Mouse (Mus musculus) heart, embryonic 12.5 days (tissue): ENCODE data around the gene Ephb2. TPM values are rescaled to one million over a fixed set of nuclear protein-coding genes. Genes with fewer than 3 reads are reported as not detected.
A peak's percentile ranks its signal among the peaks of the same experiment; 100 is the strongest.

Experiments
- ATAC-seq: fragments of 200-750 bp; cut with Nextera tagmentation; 2 replicates; pipeline ENCODE4 v1.8.0; 2017; ENCODE audit warnings: moderate TSS enrichment, moderate library complexity; ENCODE audit not compliant: insufficient number of reproducible peaks, low FRiP score
- H3K27ac ChIP-seq: fragments of 300-500 bp; sonication (generic); 2 replicates; pipeline ENCODE4 v1.5.1; 2016; ENCODE audit warnings: mild to moderate bottlenecking, moderate library complexity; ENCODE audit not compliant: poor library complexity, severe bottlenecking
- H3K27me3 ChIP-seq: fragments of 300-500 bp; sonication (generic); replicated peaks from 2 replicates; pipeline ENCODE4 v1.6.1; 2016; ENCODE audit warnings: mild to moderate bottlenecking, moderate library complexity
- H3K36me3 ChIP-seq: fragments of 300-500 bp; sonication (generic); 2 replicates; pipeline ENCODE4 v1.6.1; 2016; ENCODE audit warnings: mild to moderate bottlenecking, moderate library complexity
- H3K4me1 ChIP-seq: fragments of 300-500 bp; sonication (generic); replicated peaks from 2 replicates; pipeline ENCODE4 v1.6.1; 2016; ENCODE audit warnings: mild to moderate bottlenecking
- H3K4me2 ChIP-seq: fragments of 300-500 bp; sonication (generic); 2 replicates; pipeline ENCODE4 v1.6.1; 2016; ENCODE audit warnings: mild to moderate bottlenecking, moderate library complexity
- H3K4me3 ChIP-seq: fragments of 300-500 bp; sonication (generic); 2 replicates; pipeline ENCODE4 v1.5.1; 2016; ENCODE audit warnings: mild to moderate bottlenecking
- H3K9ac ChIP-seq: fragments of 300-500 bp; sonication (generic); 2 replicates; pipeline ENCODE4 v1.6.1; 2016; ENCODE audit warnings: mild to moderate bottlenecking, moderate library complexity
- H3K9me3 ChIP-seq: fragments of 300-500 bp; sonication (generic); replicated peaks from 2 replicates; pipeline ENCODE4 v1.6.1; 2016; ENCODE audit warnings: mild to moderate bottlenecking, moderate library complexity
- WGBS: fragments of 180-500 bp; shearing (Covaris S2); methylation state at CpG from one replicate; pipeline ENCODE4 v1.1.7; 2016; 5-methylcytosine and 5-hydroxymethylcytosine counted together
- polyA plus RNA-seq: library from polyadenylated mRNA; unstranded; fragments of >200 nt; fragmentation: Nextera tagmentation; extraction: Ambion mirVana; gene quantifications from 2 replicates; pipeline ENCODE4 v1.2.1, GENCODE M21; 2016

The Ephb2 gene
- polyA plus RNA-seq, 1 experiment from 2014 or later: 1.5 TPM

DNA sequence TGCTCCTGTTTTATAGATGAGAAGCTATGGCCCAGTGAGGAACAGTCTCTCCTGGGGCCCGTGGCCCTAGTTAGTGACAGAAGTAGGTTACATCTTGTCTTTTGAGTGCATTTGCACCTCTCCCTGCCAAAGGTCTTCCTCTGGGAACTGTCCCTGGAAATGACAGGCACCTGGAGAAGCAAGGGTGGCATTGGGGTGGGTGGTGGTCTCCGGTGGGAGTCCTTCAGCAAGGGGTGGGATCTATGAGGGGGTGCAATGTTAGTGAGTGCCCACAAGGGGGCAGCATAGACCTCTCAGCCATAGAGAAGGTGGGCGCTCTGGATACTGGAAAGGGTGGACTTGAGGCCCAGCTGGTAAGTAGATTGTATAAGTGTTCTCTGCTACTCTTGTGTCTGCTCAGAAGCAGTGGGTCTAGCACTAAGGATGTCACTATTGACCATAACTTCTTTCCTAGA is 184.4 kb downstream of the Ephb2 start:
- H3K27ac ChIP-seq: no peak overlapping the region
- H3K36me3 ChIP-seq: no peaks in the 10 kb centered on the region
- H3K4me1 ChIP-seq: peaks cover 28% of the 10 kb centered on the region
- no peak overlapping the region for H3K4me3 ChIP-seq
- WGBS: 60% methylated on average over 3 of the region's 3 CpGs
- H3K4me2 ChIP-seq: no peak overlapping the region
- ATAC-seq: no peak
- peaks cover 22% of the 10 kb centered on the region for H3K27me3 ChIP-seq
- no peak overlapping the region for H3K9ac ChIP-seq
- H3K9me3 ChIP-seq: peaks cover 5% of the 10 kb centered on the region; the same call in 1 of the 2 replicates

- Histone ChIP-seq H3K9me3 (peaks cover 5% of the 10 kb centered on the region; the same call in 1 of the 2 replicates), H3K4me1 (peaks cover 28% of the 10 kb centered on the region), H3K4me3 (no peak overlapping the region), H3K27me3 (peaks cover 16% of the 10 kb centered on the region), H3K36me3 (no peaks in the 10 kb centered on the region), H3K27ac (no peak overlapping the region), H3K4me2 (no peak overlapping the region), H3K9ac (no peak overlapping the region)
- 83% methylated on average over 8 of the region's 8 CpGs for WGBS
- ATAC-seq: no peak
These were observed 185.5 kb downstream of the Ephb2 start for GRCm38 (mm10) chr4:136650261-136650660.

DNA sequence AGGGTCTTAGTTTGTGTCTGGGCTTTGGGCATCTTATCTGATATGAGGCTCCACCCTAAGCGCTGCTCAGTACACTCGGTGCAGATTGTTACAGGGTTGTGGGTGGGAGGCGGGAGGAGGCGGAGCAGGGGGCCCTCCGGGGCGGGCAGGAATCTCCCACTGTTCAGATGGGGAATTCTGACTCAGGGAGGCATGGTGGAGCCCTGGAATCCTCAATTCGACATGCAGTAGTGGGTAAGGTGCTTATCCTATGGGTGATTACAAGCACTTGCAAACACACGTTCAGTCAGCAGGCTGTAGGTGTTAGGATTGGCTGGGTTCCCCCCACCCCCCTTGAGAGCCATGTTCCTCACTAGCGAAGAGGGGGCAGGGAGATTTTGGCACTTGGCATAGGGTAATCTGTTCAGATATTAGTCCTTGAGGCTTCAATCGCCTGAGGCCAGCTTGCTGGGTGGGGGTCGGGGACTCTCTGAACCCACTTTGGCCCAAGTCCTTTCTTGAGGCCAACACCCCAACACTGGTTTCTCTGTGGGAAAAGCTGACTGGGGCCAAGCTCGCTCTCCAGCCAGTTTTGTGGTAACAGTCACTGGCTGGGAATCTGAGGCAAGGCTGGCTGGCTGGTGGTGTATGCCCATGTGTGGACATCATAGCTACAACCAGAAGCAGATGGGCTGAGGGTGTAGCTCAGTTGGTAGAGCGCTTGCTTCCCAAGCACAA is 186.2 kb downstream of the Ephb2 start:
- Histone ChIP-seq H3K27me3 (peaks cover 16% of the 10 kb centered on the region), H3K9ac (0 out of 2 replicates have a peak overlapping the region, but pooled peaks have one; percentile 23), H3K36me3 (no peaks in the 10 kb centered on the region), H3K9me3 (peaks cover 5% of the 10 kb centered on the region; the same call in 1 of the 2 replicates), H3K27ac (no peak overlapping the region), H3K4me1 (peaks cover 28% of the 10 kb centered on the region), H3K4me2 (peak overlapping the region; percentile 56), H3K4me3 (0 out of 2 replicates have a peak overlapping the region, but pooled peaks have one; percentile 5)
- 26% methylated on average over 13 of the region's 13 CpGs for whole genome bisulfite sequencing
- no peak for ATAC-seq

- H3K4me1 ChIP-seq: peaks cover 28% of the 10 kb centered on the region
- no peak overlapping the region for H3K27ac ChIP-seq
- 0 out of 2 replicates have a peak overlapping the region, but pooled peaks have one; percentile 5 for H3K4me3 ChIP-seq
- 0 out of 2 replicates have a peak overlapping the region, but pooled peaks have one; percentile 23 for H3K9ac ChIP-seq
- H3K9me3 ChIP-seq: peaks cover 5% of the 10 kb centered on the region; the same call in 1 of the 2 replicates
- WGBS: 10% methylated on average over 11 of the region's 11 CpGs
- peak overlapping the region; percentile 56 for H3K4me2 ChIP-seq
- peaks cover 16% of the 10 kb centered on the region for H3K27me3 ChIP-seq
- ATAC-seq: no peak
- H3K36me3 ChIP-seq: no peaks in the 10 kb centered on the region
These were observed 186.8 kb downstream of the Ephb2 start for GRCm38 (mm10) chr4:136648922-136649479.

DNA sequence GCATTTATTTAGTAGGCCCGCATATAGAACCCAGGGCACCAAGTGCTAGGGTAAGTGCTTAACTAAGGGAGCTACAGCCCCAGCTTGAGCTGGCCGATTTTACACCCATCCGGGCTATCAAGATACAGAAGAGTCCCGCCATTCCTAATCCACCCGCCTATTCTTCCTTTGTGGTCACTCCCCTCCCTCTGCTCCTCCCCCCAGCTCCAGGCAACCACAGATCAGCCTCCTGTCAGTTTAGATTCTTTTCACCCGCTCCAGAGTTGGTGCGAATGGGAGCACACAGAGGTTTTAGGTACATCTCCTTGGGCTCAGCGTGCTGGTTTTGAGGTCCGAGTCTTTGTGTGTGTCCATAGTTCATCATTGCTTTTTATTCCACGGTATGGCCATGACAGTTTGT is 196.9 kb downstream of the Ephb2 start:
- ATAC-seq: no peak
- Histone ChIP-seq H3K36me3 (no peaks in the 10 kb centered on the region), H3K27ac (no peak overlapping the region), H3K4me2 (peak overlapping the region; percentile 44), H3K4me3 (no peak overlapping the region), H3K4me1 (peaks cover 20% of the 10 kb centered on the region), H3K9ac (no peak overlapping the region), H3K27me3 (peaks cover 52% of the 10 kb centered on the region), H3K9me3 (no peaks in the 10 kb centered on the region)
- WGBS: 9% methylated on average over 10 of the region's 10 CpGs

DNA sequence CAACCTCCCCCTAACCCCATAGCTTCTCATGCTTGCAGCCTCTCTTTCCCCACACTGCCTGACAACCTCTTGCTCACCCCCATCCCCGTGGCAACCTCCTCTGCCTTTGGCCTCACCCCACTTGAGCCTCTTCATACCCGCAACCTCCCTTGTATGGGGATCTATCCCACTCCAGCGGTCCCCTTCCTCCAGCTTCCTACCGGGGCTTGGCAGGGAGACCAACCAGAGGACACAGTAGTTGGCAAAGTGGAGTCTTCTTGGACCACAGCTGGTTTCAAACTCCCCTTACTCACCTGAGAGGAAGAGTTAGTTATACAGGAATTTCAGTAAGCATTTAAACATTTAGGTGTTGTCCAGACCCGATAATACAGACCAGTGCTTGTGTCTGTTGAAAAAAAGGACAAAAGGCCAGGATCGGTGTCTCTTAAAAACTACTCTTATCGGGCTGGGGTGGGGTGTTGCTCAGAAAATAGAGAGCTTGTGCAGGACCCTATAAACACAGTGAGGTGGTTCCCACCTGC is 197.5 kb downstream of the Ephb2 start:
- no peak; the same call in 1 of the 2 replicates for ATAC-seq
- peak overlapping the region; percentile 86; the same call in 1 of the 2 replicates for H3K4me2 ChIP-seq
- WGBS: 28% methylated on average over 7 of the region's 7 CpGs

GRCm38 (mm10) chr4:136637563-136638229 is 198.1 kb downstream of the Ephb2 start:
- H3K27me3 ChIP-seq: peaks cover 52% of the 10 kb centered on the region
- peaks cover 20% of the 10 kb centered on the region for H3K4me1 ChIP-seq
- WGBS: 4% methylated on average over 75 of the region's 76 CpGs
- no peaks in the 10 kb centered on the region for H3K9me3 ChIP-seq
- peak overlapping the region; percentile 54 for H3K4me3 ChIP-seq
- H3K36me3 ChIP-seq: no peaks in the 10 kb centered on the region
- H3K9ac ChIP-seq: peak overlapping the region; percentile 68
- no peak overlapping the region for H3K27ac ChIP-seq
- ATAC-seq: peak; percentile 43; the same call in 1 of the 2 replicates
- H3K4me2 ChIP-seq: peak overlapping the region; percentile 86

More for the DNA sequence above, 197.5 kb downstream of the Ephb2 start:
- no peak overlapping the region for H3K27ac ChIP-seq
- H3K4me1 ChIP-seq: peaks cover 20% of the 10 kb centered on the region
- no peaks in the 10 kb centered on the region for H3K9me3 ChIP-seq
- no peak overlapping the region; the same call in 1 of the 2 replicates for H3K9ac ChIP-seq
- H3K36me3 ChIP-seq: no peaks in the 10 kb centered on the region
- H3K4me3 ChIP-seq: peak overlapping the region; percentile 54; the same call in 1 of the 2 replicates
- peaks cover 52% of the 10 kb centered on the region for H3K27me3 ChIP-seq

DNA sequence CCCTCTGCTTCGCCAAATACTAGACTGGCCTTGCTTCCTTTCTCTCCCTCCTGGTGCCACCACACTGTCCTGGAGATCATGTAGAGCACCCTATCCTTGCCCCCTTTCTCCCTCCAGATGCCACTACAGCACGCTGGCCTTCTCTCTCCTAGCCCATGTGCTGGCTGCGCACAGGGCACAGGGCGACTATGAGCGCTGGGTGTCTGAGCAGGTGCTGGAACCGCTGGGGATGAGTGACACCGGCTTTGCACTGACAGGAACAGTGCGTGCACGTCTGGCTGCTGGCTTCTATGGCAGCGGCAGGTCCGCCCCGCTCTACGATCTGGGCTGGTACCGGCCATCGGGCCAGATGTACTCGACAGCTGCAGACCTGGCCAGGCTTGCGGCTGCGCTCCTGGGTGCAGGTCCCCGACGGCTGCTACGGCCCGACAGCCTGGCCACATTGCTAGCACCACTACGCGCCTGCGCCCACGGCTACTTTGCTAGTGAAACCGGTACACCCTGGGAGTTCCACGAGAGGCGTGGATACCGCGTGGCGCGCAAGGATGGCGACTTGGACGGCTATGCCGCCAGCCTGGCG is 198.7 kb downstream of the Ephb2 start:
- no peaks in the 10 kb centered on the region for H3K9me3 ChIP-seq
- H3K9ac ChIP-seq: peak overlapping the region; percentile 68
- no peak overlapping the region for H3K27ac ChIP-seq
- H3K4me1 ChIP-seq: peaks cover 20% of the 10 kb centered on the region
- peak overlapping the region; percentile 54 for H3K4me3 ChIP-seq
- peak overlapping the region; percentile 86 for H3K4me2 ChIP-seq
- ATAC-seq: 0 out of 2 replicates have a peak, but pooled peaks have one; percentile 9
- no peaks in the 10 kb centered on the region for H3K36me3 ChIP-seq
- H3K27me3 ChIP-seq: peaks cover 52% of the 10 kb centered on the region
- WGBS: 16% methylated on average over 37 of the region's 37 CpGs

DNA sequence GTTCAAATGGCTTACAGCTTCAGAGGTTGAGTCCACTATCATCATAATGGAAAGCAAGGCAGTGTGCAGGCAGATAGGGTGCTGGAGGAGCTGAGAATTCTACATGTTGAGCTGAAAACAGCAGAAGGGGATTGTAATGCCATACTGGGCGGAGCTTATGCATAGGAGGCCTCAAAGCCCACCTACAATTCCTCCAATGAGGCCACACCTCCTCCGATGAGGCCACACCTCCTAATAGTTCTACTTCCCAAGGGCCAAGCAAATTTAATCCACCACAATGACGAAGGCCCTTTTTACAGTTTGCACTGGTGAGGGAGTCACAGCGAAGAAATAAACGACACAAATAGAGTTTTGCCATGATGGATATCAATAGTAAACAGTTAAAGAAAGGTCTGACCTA is 199.3 kb downstream of the Ephb2 start:
- Histone ChIP-seq H3K36me3 (no peaks in the 10 kb centered on the region), H3K4me3 (no peak overlapping the region), H3K4me2 (no peak overlapping the region), H3K9me3 (no peaks in the 10 kb centered on the region), H3K9ac (no peak overlapping the region), H3K4me1 (peaks cover 24% of the 10 kb centered on the region), H3K27ac (no peak overlapping the region), H3K27me3 (peaks cover 52% of the 10 kb centered on the region)
- WGBS: 42% methylated on average over 5 of the region's 5 CpGs
- no peak for ATAC-seq

- H3K4me3 ChIP-seq: no peak overlapping the region
- no peak overlapping the region for H3K27ac ChIP-seq
- no peaks in the 10 kb centered on the region for H3K36me3 ChIP-seq
- no peak overlapping the region for H3K9ac ChIP-seq
- H3K4me1 ChIP-seq: peaks cover 29% of the 10 kb centered on the region
- H3K9me3 ChIP-seq: no peaks in the 10 kb centered on the region
- H3K27me3 ChIP-seq: peaks cover 52% of the 10 kb centered on the region
- no peak overlapping the region for H3K4me2 ChIP-seq
- ATAC-seq: no peak
These were observed 199.8 kb downstream of the Ephb2 start for GRCm38 (mm10) chr4:136635995-136636394.
